Mouse (Mus musculus) lung, postnatal 0 days (tissue): ENCODE data around the gene Csnk1g2.
A peak's percentile ranks its signal among the peaks of the same experiment; 100 is the strongest.

Source experiments
- CTCF ChIP-seq: IDR thresholded peaks from 2 replicates; pipeline ENCODE4 v1.5.1; 2016; ENCODE audit warnings: antibody characterized with exemption, mild to moderate bottlenecking
- EP300 ChIP-seq: IDR thresholded peaks from 2 replicates; pipeline ENCODE4 v1.6.1; 2016; ENCODE audit warnings: antibody characterized with exemption, mild to moderate bottlenecking, control low read depth

DNA sequence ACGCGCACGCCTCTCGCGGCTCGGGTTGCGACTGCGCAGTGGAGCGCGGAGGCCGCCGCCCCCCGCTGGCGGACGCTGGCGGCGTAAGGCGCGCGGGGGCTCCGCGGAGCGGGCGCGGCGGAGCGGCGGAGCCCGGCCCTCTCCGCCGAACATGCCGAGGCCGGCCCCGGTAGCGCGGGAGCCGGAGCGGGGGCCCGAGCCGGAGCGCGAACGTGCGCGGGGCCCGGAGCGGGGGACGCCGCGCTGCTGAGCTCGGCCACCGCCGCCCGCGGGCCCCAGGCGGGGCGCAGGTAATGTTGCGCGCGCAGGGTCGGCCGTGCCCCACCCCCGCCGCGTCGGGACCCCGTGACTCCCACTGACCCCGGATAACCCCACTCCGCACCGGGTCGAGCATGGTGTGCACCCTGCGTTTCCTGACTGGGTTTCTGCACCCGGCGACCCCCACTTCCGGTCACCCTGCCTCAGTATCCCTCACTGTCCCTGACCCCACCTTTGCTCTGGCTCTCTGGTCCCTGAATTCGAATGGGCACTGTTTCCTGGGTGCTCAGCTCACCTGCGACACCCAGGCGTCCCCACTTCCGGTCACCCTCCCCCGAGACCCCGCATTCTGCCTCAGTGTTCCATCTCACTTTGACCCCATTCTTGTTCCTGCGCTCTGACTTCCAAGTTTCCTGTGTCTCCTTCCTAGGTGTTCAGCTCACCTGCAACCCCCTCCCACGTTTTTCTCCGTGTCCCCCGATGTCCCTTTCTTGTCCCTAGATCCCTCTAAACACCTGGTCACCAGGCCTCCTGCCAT is at the start of gene Csnk1g2:
- TF ChIP-seq EP300, result no peak
- TF ChIP-seq CTCF, result peak; percentile 33; the same call in 1 of the 2 replicates
